Mouse (Mus musculus): Measurements from ENCODE around the gene Gm29427. TPM values are rescaled to one million over a fixed set of nuclear protein-coding genes. Genes with fewer than 3 reads are reported as not detected.

Gene Gm29427
- polyA plus RNA-seq (2012; rRNA removed), result 0.96 and 1.5 TPM in 2 replicates

DNA sequence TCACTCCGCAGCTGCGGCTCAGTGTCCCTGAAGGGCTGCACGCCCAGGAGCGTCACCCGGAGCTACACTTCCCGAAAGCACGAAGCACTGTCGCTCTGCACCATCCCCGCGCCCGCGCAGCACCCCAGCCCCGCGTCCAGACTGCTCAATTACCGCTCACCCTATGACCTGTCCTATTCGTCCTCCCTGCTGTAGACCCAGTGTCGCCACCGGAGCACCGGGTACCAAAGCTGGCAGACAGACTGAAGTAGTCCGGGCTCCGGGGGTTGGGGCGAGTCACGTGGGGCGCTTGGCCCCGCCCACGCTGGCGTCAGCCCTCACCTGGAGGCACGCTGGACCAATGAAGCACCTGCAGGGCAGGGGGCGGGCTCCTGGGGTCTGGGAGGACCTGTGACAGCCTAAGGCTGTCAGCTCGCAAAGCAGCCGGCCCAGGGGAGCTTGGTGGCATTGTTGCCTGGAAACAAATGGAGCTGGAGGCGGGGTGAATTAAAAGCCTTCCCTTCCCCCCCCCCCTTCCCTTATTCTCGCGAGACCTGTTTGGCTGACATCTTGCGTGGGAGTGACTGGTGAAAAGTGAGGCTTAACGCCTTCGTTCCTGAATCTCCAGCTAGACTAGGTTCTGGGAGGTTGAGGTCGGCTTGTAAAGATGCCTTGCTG is at the start of gene Gm29427:
Gene Gm29427, minus strand, starts transcription at position 239 of the 657 bp plus-strand sequence.
- peak; percentile 40 for TF ChIP-seq POLR2A (IDR thresholded peaks at IDR 0.05; ENCODE audit: control insufficient read depth, low read depth, low read length)
- no peak for TF ChIP-seq CTCF (IDR thresholded peaks at IDR 0.05; ENCODE audit: control insufficient read depth, insufficient read depth, insufficient replicate concordance, low read depth, low read length)
- Histone ChIP-seq H3K4me3 (ENCODE audit: control insufficient read depth, low read depth, low read length) (peak within 1 kb of the TSS; percentile 93), H3K36me3 (ENCODE audit: control insufficient read depth, insufficient read depth, low read length) (peaks cover 3% of the 10 kb centered on the region; the same call in 1 of the 2 replicates), H3K27me3 (ENCODE audit: control insufficient read depth, insufficient read depth, low read length) (no peaks in the 10 kb centered on the region), H3K27ac (ENCODE audit: control insufficient read depth, insufficient read depth, low read depth, low read length) (peak within 1 kb of the TSS; percentile 88), H3K4me1 (ENCODE audit: control insufficient read depth, insufficient read depth, low read length) (no peaks in the 10 kb centered on the region)

- Histone ChIP-seq H3K27ac (ENCODE audit: control insufficient read depth, insufficient read depth, low read depth, low read length) (peak overlapping the region; percentile 61; the same call in 1 of the 2 replicates), H3K4me1 (ENCODE audit: control insufficient read depth, insufficient read depth, low read length) (peaks cover 5% of the 10 kb centered on the region), H3K4me3 (ENCODE audit: control insufficient read depth, low read depth, low read length) (no peak overlapping the region), H3K27me3 (ENCODE audit: control insufficient read depth, insufficient read depth, low read length) (no peaks in the 10 kb centered on the region), H3K36me3 (ENCODE audit: control insufficient read depth, insufficient read depth, low read length) (no peaks in the 10 kb centered on the region)
- TF ChIP-seq CTCF (IDR thresholded peaks at IDR 0.05; ENCODE audit: control insufficient read depth, insufficient read depth, insufficient replicate concordance, low read depth, low read length), result no peak
- TF ChIP-seq POLR2A (IDR thresholded peaks at IDR 0.05; ENCODE audit: control insufficient read depth, low read depth, low read length), result no peak
Observed at GRCm38 (mm10) chr1:130764027-130764461, 48.4 kb upstream of the Gm29427 start.

GRCm38 (mm10) chr1:130762045-130762760 is 46.6 kb upstream of the Gm29427 start:
- Histone ChIP-seq H3K36me3 (ENCODE audit: control insufficient read depth, insufficient read depth, low read length) (no peaks in the 10 kb centered on the region), H3K4me1 (ENCODE audit: control insufficient read depth, insufficient read depth, low read length) (peaks cover 5% of the 10 kb centered on the region), H3K27ac (ENCODE audit: control insufficient read depth, insufficient read depth, low read depth, low read length) (no peak overlapping the region), H3K4me3 (ENCODE audit: control insufficient read depth, low read depth, low read length) (no peak overlapping the region), H3K27me3 (ENCODE audit: control insufficient read depth, insufficient read depth, low read length) (no peaks in the 10 kb centered on the region)
- TF ChIP-seq POLR2A (IDR thresholded peaks at IDR 0.05; ENCODE audit: control insufficient read depth, low read depth, low read length) (no peak), CTCF (IDR thresholded peaks at IDR 0.05; ENCODE audit: control insufficient read depth, insufficient read depth, insufficient replicate concordance, low read depth, low read length) (no peak)

DNA sequence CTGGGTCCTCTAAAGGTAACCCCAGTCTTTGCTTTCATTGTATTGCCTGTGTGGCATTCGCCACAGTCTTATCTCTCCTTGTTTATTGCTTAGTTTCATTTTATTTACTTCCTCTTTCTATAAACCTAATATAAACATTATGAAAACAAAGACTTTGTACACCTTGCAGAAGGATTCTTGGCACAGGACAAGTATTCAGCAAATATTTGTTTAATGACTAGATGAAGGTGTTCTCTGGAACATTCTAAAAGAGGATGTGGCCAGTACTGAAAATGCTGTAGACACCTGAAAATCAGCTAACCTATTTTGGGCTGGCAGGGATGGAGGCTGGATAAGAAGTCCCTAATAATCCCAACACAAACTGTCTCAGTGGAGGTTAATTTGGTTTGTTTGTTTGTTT is 46.0 kb upstream of the Gm29427 start:
- Histone ChIP-seq H3K36me3 (ENCODE audit: control insufficient read depth, insufficient read depth, low read length) (no peaks in the 10 kb centered on the region), H3K27ac (ENCODE audit: control insufficient read depth, insufficient read depth, low read depth, low read length) (no peak overlapping the region), H3K4me3 (ENCODE audit: control insufficient read depth, low read depth, low read length) (no peak overlapping the region), H3K4me1 (ENCODE audit: control insufficient read depth, insufficient read depth, low read length) (peaks cover 5% of the 10 kb centered on the region), H3K27me3 (ENCODE audit: control insufficient read depth, insufficient read depth, low read length) (no peaks in the 10 kb centered on the region)
- TF ChIP-seq CTCF (IDR thresholded peaks at IDR 0.05; ENCODE audit: control insufficient read depth, insufficient read depth, insufficient replicate concordance, low read depth, low read length) (no peak), POLR2A (IDR thresholded peaks at IDR 0.05; ENCODE audit: control insufficient read depth, low read depth, low read length) (no peak)

GRCm38 (mm10) chr1:130759689-130760088 is 44.1 kb upstream of the Gm29427 start:
- peak overlapping the region; percentile 70 for H3K4me3 ChIP-seq (ENCODE audit: control insufficient read depth, low read depth, low read length)
- H3K4me1 ChIP-seq (ENCODE audit: control insufficient read depth, insufficient read depth, low read length), result peaks cover 5% of the 10 kb centered on the region
- no peak for TF ChIP-seq POLR2A (IDR thresholded peaks at IDR 0.05; ENCODE audit: control insufficient read depth, low read depth, low read length)
- no peak for TF ChIP-seq CTCF (IDR thresholded peaks at IDR 0.05; ENCODE audit: control insufficient read depth, insufficient read depth, insufficient replicate concordance, low read depth, low read length)

GRCm38 (mm10) chr1:130746819-130747218 is 31.2 kb upstream of the Gm29427 start:
- no peaks in the 10 kb centered on the region for H3K36me3 ChIP-seq (ENCODE audit: control insufficient read depth, insufficient read depth, low read length)
- no peak overlapping the region for H3K4me3 ChIP-seq (ENCODE audit: control insufficient read depth, low read depth, low read length)
- no peaks in the 10 kb centered on the region for H3K27me3 ChIP-seq (ENCODE audit: control insufficient read depth, insufficient read depth, low read length)
- TF ChIP-seq POLR2A (IDR thresholded peaks at IDR 0.05; ENCODE audit: control insufficient read depth, low read depth, low read length) (no peak), CTCF (IDR thresholded peaks at IDR 0.05; ENCODE audit: control insufficient read depth, insufficient read depth, insufficient replicate concordance, low read depth, low read length) (no peak)
- H3K27ac ChIP-seq (ENCODE audit: control insufficient read depth, insufficient read depth, low read depth, low read length), result no peak overlapping the region
- H3K4me1 ChIP-seq (ENCODE audit: control insufficient read depth, insufficient read depth, low read length), result no peaks in the 10 kb centered on the region

More at GRCm38 (mm10) chr1:130759689-130760088, 44.1 kb upstream of the Gm29427 start:
- H3K27ac ChIP-seq (ENCODE audit: control insufficient read depth, insufficient read depth, low read depth, low read length), result peak overlapping the region; percentile 29
- no peaks in the 10 kb centered on the region for H3K36me3 ChIP-seq (ENCODE audit: control insufficient read depth, insufficient read depth, low read length)
- no peaks in the 10 kb centered on the region for H3K27me3 ChIP-seq (ENCODE audit: control insufficient read depth, insufficient read depth, low read length)

GRCm38 (mm10) chr1:130745591-130745990 is 30.0 kb upstream of the Gm29427 start:
- Histone ChIP-seq H3K36me3 (ENCODE audit: control insufficient read depth, insufficient read depth, low read length) (no peaks in the 10 kb centered on the region), H3K27ac (ENCODE audit: control insufficient read depth, insufficient read depth, low read depth, low read length) (no peak overlapping the region), H3K4me1 (ENCODE audit: control insufficient read depth, insufficient read depth, low read length) (peaks cover 2% of the 10 kb centered on the region; the same call in 1 of the 2 replicates), H3K27me3 (ENCODE audit: control insufficient read depth, insufficient read depth, low read length) (no peaks in the 10 kb centered on the region), H3K4me3 (ENCODE audit: control insufficient read depth, low read depth, low read length) (no peak overlapping the region)
- TF ChIP-seq CTCF (IDR thresholded peaks at IDR 0.05; ENCODE audit: control insufficient read depth, insufficient read depth, insufficient replicate concordance, low read depth, low read length) (no peak), POLR2A (IDR thresholded peaks at IDR 0.05; ENCODE audit: control insufficient read depth, low read depth, low read length) (no peak)
